Comparison of ENCODE assay signal across 15 mouse cellular contexts in the genomic region with DNA sequence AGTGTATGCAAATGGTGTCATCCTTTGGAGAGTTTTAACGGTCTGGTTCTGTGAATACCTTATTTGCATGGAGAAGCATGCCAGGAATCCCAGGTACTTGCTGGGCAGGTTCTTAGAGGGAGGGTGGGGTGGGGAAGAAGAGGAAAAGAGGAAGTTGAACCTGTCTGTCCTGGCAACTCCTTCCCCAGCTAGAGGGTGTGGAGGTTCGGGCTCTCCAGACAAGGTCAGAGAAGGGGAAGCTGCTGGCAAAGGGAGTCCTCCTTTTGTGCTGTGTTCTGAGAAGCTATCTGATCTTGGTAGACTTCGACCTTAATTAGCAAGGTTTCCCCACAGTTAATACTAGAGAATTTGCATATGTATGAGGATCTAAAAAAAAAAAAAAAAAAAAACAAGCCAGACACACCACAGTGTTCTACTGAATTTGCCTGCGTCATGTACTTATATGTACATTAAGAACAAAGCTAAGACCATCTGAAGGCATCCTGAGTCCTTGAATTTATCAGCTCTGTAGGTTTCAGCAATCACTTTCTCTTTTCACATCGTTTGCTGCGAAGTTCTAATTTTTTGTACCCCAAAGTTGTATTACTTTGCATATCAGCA.
DNase-seq lines count a peak whose midpoint lies in the region; ATAC-seq and TF ChIP-seq lines count a peak whose summit lies in the region.
"Had no signal": no experiment of that assay in that cellular context is flagged by ENCODE, and none has a peak within 500 bp of the region (broad histone marks: within the 10 kb centered on the region; RNA-seq: fewer than 3 reads in every experiment).

No protein-coding gene starts in this region.

- no peaks in the 10 kb centered on the region for H3K79me2 ChIP-seq in CH12.LX (replicated peaks; ENCODE audit: control insufficient read depth, extremely low read depth, insufficient read depth, poor library complexity, severe bottlenecking)
- H3K79me2 ChIP-seq in MEL (ENCODE audit: control insufficient read depth, insufficient read depth, low read length, poor library complexity), result no peaks in the 10 kb centered on the region

- ATAC-seq in kidney, embryonic 15.5 days (replicated peaks; ENCODE audit: low FRiP score), result no peak
- ATAC-seq in intestine, embryonic 15.5 days, result peak; percentile 62
- no peak for ATAC-seq in megakaryocyte-erythroid progenitor cell, adult 5-6 weeks (replicated peaks; ENCODE audit: low FRiP score, low TSS enrichment, poor library complexity, severe bottlenecking)

- H3K9me3 ChIP-seq in kidney, embryonic 15.5 days (replicated peaks), result no peaks in the 10 kb centered on the region
- H3K9me3 ChIP-seq in CH12.LX (replicated peaks; ENCODE audit: low read length) (no peaks in the 10 kb centered on the region), MEL (replicated peaks; ENCODE audit: insufficient read depth, low read length) (no peaks in the 10 kb centered on the region)
- no peaks in the 10 kb centered on the region for H3K9me3 ChIP-seq in intestine, embryonic 15.5 days
- H3K9me3 ChIP-seq: embryonic facial prominence, embryonic 15.5 days; hindbrain, embryonic 13.5 days; limb, embryonic 12.5 days had no signal

- no peak overlapping the region for H3K27ac ChIP-seq in kidney, embryonic 15.5 days
- H3K27ac ChIP-seq in CH12.LX (ENCODE audit: insufficient read depth, low read depth), result no peak overlapping the region
- H3K27ac ChIP-seq in MEL (ENCODE audit: control insufficient read depth, low read depth, low read length), result peak overlapping the region; percentile 52
- H3K27ac ChIP-seq in intestine, embryonic 15.5 days, result no peak overlapping the region
- H3K27ac ChIP-seq: embryonic facial prominence, embryonic 15.5 days; hindbrain, embryonic 13.5 days; limb, embryonic 12.5 days; stomach, postnatal 0 days had no signal

- dilution Hi-C loops in CH12.LX (cut with MboI; ENCODE audit: extremely low pct_ligation_motif_present, extremely low pct_unique_long_range_greater_than_20kb, low sequenced_read_pairs), result no loop called here

- H3K9ac ChIP-seq in kidney, embryonic 15.5 days, result no peak overlapping the region
- H3K9ac ChIP-seq in CH12.LX (ENCODE audit: insufficient read depth, low read depth) (no peak overlapping the region), MEL (ENCODE audit: control insufficient read depth, low read depth, low read length, poor library complexity, severe bottlenecking) (peak overlapping the region; percentile 29; the same call in 1 of the 2 replicates)
- no peak overlapping the region for H3K9ac ChIP-seq in intestine, embryonic 15.5 days
- H3K9ac ChIP-seq: embryonic facial prominence, embryonic 15.5 days; hindbrain, embryonic 13.5 days; limb, embryonic 12.5 days had no signal

- TF ChIP-seq POLR2A in CH12.LX (IDR thresholded peaks at IDR 0.05; ENCODE audit: low read depth, low read length), result no peak
- TF ChIP-seq POLR2A in MEL (IDR thresholded peaks at IDR 0.05; ENCODE audit: control insufficient read depth in 1 of 2, insufficient read depth in 1 of 2, low read depth in 1 of 2, low read length in 2 of 2, poor library complexity in 1 of 2), result no peak

- in situ Hi-C loops in CH12.LX (cut with MboI; ENCODE audit: low pct_ligation_motif_present, low pct_unique_long_range_greater_than_20kb, low sequenced_read_pairs), result no loop called here

- no peaks in the 10 kb centered on the region for H3K27me3 ChIP-seq in kidney, embryonic 15.5 days
- H3K27me3 ChIP-seq in CH12.LX (replicated peaks), result no peaks in the 10 kb centered on the region
- no peaks in the 10 kb centered on the region for H3K27me3 ChIP-seq in MEL (ENCODE audit: control insufficient read depth in 1 of 2, insufficient read depth in 2 of 2, low read length in 2 of 2)
- no peaks in the 10 kb centered on the region for H3K27me3 ChIP-seq in intestine, embryonic 15.5 days (replicated peaks)
- H3K27me3 ChIP-seq: embryonic facial prominence, embryonic 15.5 days; hindbrain, embryonic 13.5 days; limb, embryonic 12.5 days had no signal

- DNase-seq in kidney, postnatal 36 days, result peak; percentile 9 to 13
- peak; percentile 33 for DNase-seq in CH12.LX (ENCODE audit: extremely low read depth)
- peak; percentile 85 for DNase-seq in MEL (ENCODE audit: low read depth, low spot score)
- DNase-seq in adrenal gland, postnatal 4 days (ENCODE audit: low spot score in 2 of 2), result no peak
- DNase-seq: kidney, postnatal 10 days; midbrain, embryonic 14.5 days; spleen, adult 18-20 months; thymus, postnatal 25 days had no signal

- H3K4me2 ChIP-seq in kidney, embryonic 15.5 days, result no peak overlapping the region
- no peak overlapping the region; the same call in 1 of the 2 replicates for H3K4me2 ChIP-seq in CH12.LX (ENCODE audit: insufficient read depth, low read depth, poor library complexity, severe bottlenecking)
- no peak overlapping the region for H3K4me2 ChIP-seq in intestine, embryonic 15.5 days (replicated peaks)
- H3K4me2 ChIP-seq: embryonic facial prominence, embryonic 15.5 days; hindbrain, embryonic 13.5 days; limb, embryonic 12.5 days had no signal

- H3K4me3 ChIP-seq in kidney, embryonic 15.5 days (replicated peaks), result no peak overlapping the region
- no peak overlapping the region for H3K4me3 ChIP-seq in CH12.LX (replicated peaks in 1 of 3; ENCODE audit: low read depth in 2 of 3, low read length in 2 of 3, poor library complexity in 1 of 3)
- peak overlapping the region; percentile 34 to 73 for H3K4me3 ChIP-seq in MEL (ENCODE audit: control insufficient read depth in 1 of 2, insufficient read depth in 1 of 2, low read depth in 2 of 2, low read length in 2 of 2)
- H3K4me3 ChIP-seq in intestine, embryonic 15.5 days (replicated peaks), result no peak overlapping the region
- H3K4me3 ChIP-seq: embryonic facial prominence, embryonic 15.5 days; hindbrain, embryonic 13.5 days; limb, embryonic 12.5 days had no signal

- no peaks in the 10 kb centered on the region for H3K4me1 ChIP-seq in kidney, embryonic 15.5 days
- peaks cover 3 to 29% of the 10 kb centered on the region in 2 experiments for H3K4me1 ChIP-seq in CH12.LX (ENCODE audit: control insufficient read depth in 1 of 2, insufficient read depth in 2 of 2)
- peaks cover 0 to 7% of the 10 kb centered on the region in 2 experiments; a peak in 3 of 4 replicates for H3K4me1 ChIP-seq in MEL (ENCODE audit: control insufficient read depth in 1 of 2, insufficient read depth in 2 of 2, low read length in 2 of 2)
- no peaks in the 10 kb centered on the region for H3K4me1 ChIP-seq in intestine, embryonic 15.5 days (replicated peaks)
- H3K4me1 ChIP-seq: limb, embryonic 12.5 days had no signal

- no peak for TF ChIP-seq RAD21 in CH12.LX (IDR thresholded peaks at IDR 0.05; ENCODE audit: low read depth, low read length)
- TF ChIP-seq RAD21 in MEL (IDR thresholded peaks at IDR 0.05; ENCODE audit: low read depth, low read length), result no peak; the same call in 1 of the 2 replicates

- no peaks in the 10 kb centered on the region for H3K36me3 ChIP-seq in kidney, embryonic 15.5 days
- H3K36me3 ChIP-seq in CH12.LX (replicated peaks in 1 of 2; ENCODE audit: control insufficient read depth in 1 of 2, insufficient read depth in 1 of 2, low read length in 1 of 2), result peaks cover 0 to 7% of the 10 kb centered on the region in 2 experiments
- H3K36me3 ChIP-seq in MEL (ENCODE audit: control insufficient read depth in 1 of 2, insufficient read depth in 2 of 2, low read length in 2 of 2), result no peaks in the 10 kb centered on the region; a peak in 2 of 4 replicates
- no peaks in the 10 kb centered on the region for H3K36me3 ChIP-seq in intestine, embryonic 15.5 days
- H3K36me3 ChIP-seq: embryonic facial prominence, embryonic 15.5 days; hindbrain, embryonic 13.5 days; limb, embryonic 12.5 days had no signal

- WGBS in kidney, embryonic 15.5 days, result 71% methylated on average over 6 of the region's 6 CpGs
- 67% methylated on average over 6 of the region's 6 CpGs for WGBS in intestine, embryonic 15.5 days

- TF ChIP-seq EP300 in CH12.LX (IDR thresholded peaks at IDR 0.05; ENCODE audit: low read length) (no peak), MEL (IDR thresholded peaks at IDR 0.05; ENCODE audit: low read depth in 1 of 2, low read length in 2 of 2) (no peak; a peak in 1 of 4 replicates)

- TF ChIP-seq CTCF in CH12.LX (conservative IDR thresholded peaks at IDR 0.05 in 1 of 2, IDR thresholded peaks at IDR 0.05 in 1 of 2; ENCODE audit: low read depth in 2 of 2, low read length in 2 of 2) (no peak), MEL (IDR thresholded peaks at IDR 0.05 in 2 of 3, conservative IDR thresholded peaks at IDR 0.05 in 1 of 3; ENCODE audit: control insufficient read depth in 1 of 3, insufficient read depth in 1 of 3, low read depth in 2 of 3, low read length in 3 of 3, poor library complexity in 1 of 3, severe bottlenecking in 1 of 3) (no peak)

TF ChIP-seq in CH12.LX, 34 proteins besides CTCF, POLR2A, EP300 and RAD21:
- TF ChIP-seq ZKSCAN1 (IDR thresholded peaks at IDR 0.05; ENCODE audit: borderline replicate concordance, low read depth, low read length) (no peak), MAX (IDR thresholded peaks at IDR 0.05; ENCODE audit: low read length) (no peak), ELF1 (IDR thresholded peaks at IDR 0.05; ENCODE audit: low read depth, low read length) (no peak), MXI1 (IDR thresholded peaks at IDR 0.05; ENCODE audit: low read depth, low read length) (no peak), ZNF384 (IDR thresholded peaks at IDR 0.05; ENCODE audit: low read depth, low read length) (peak; percentile 87), CHD1 (IDR thresholded peaks at IDR 0.05; ENCODE audit: low read depth, low read length) (no peak)

TF ChIP-seq in MEL, 35 proteins besides CTCF, POLR2A, EP300 and RAD21:
- TF ChIP-seq TCF12 (IDR thresholded peaks at IDR 0.05; ENCODE audit: low read depth, low read length) (peak; percentile 8; the same call in 1 of the 2 replicates), GATA1 (IDR thresholded peaks at IDR 0.05; ENCODE audit: low read depth, low read length) (0 out of 2 replicates have a peak, but pooled peaks have one; percentile 27), ZNF384 (IDR thresholded peaks at IDR 0.05; ENCODE audit: low read depth, low read length) (peak; percentile 91), ETS1 (IDR thresholded peaks at IDR 0.05; ENCODE audit: low read depth, low read length) (peak; percentile 37; the same call in 1 of the 2 replicates), TAL1 (IDR thresholded peaks at IDR 0.05; ENCODE audit: low read length) (no peak)

Comparison
In these comparisons a context has a peak if more than half of its experiments do, and no peak if none do; other contexts are left out.
1. DNase-seq: peak in kidney, postnatal 36 days (2 of 2), CH12.LX (single experiment) and MEL (single experiment); none in adrenal gland, postnatal 4 days (0 of 2).
2. H3K4me3 ChIP-seq: peak in MEL (2 of 2); none in kidney, embryonic 15.5 days (single experiment), CH12.LX (0 of 3) and intestine, embryonic 15.5 days (single experiment).